Mouse (Mus musculus) lung, adult 2 months (tissue): ENCODE data around the gene Sprr2b. TPM values are rescaled to one million over a fixed set of nuclear protein-coding genes. Genes with fewer than 3 reads are reported as not detected.
"Not testable (repeated sequence)": the region's sequence is repeated elsewhere in the genome, so short reads cannot be mapped to it uniquely, and the experiment has no call there.

ENCODE experiments used
- DNase-seq: peaks from one replicate; pipeline ENCODE4 v3.0.0; 2022
- H3K4me1 ChIP-seq: fragments of 200-500 bp; 2 replicates; pipeline ENCODE4 v1.6.1; 2011; ENCODE audit warnings: low read length; ENCODE audit not compliant: control insufficient read depth, insufficient read depth
- H3K4me3 ChIP-seq: fragments of 200-500 bp; replicated peaks from 2 replicates; pipeline ENCODE3; 2011; ENCODE audit warnings: low read depth, mild to moderate bottlenecking, control low read depth, low read length; ENCODE audit errors: extremely low read depth
- CTCF ChIP-seq: fragments of 200-500 bp; IDR thresholded peaks from 2 replicates; pipeline ENCODE4 v1.5.1; 2011; ENCODE audit warnings: mild to moderate bottlenecking, low read length, control low read depth; ENCODE audit not compliant: insufficient read depth
- POLR2A ChIP-seq: fragments of 200-500 bp; IDR thresholded peaks from 2 replicates; pipeline ENCODE4 v1.6.1; 2011; ENCODE audit warnings: low read depth, mild to moderate bottlenecking, control low read depth, low read length, borderline replicate concordance; ENCODE audit errors: extremely low read depth
- WGBS: fragments of 180-500 bp; shearing (Covaris S2); methylation state at CpG from one replicate; pipeline ENCODE4 v1.1.7; 2018; 5-methylcytosine and 5-hydroxymethylcytosine counted together
- polyA plus RNA-seq: library from polyadenylated mRNA; depleted of rRNA; stranded (reverse); fragments of >200 nt; gene quantifications from 2 replicates; pipeline ENCODE4 v1.2.3, GENCODE M21; 2012; rRNA removed

Gene Sprr2b
- not detected in 2 replicates for polyA plus RNA-seq

- TF ChIP-seq CTCF (no peak), POLR2A (no peak)
- no peak for DNase-seq
- WGBS = 53% methylated on average over 2 of the region's 2 CpGs
- Histone ChIP-seq H3K4me1 (no peaks in the 10 kb centered on the region), H3K4me3 (no peak within 1 kb of the TSS)
Measured at GRCm38 (mm10) chr3:92316320-92316719, at the start of gene Sprr2b. Sprr2b (plus strand) TSS chr3:92316620.

- H3K4me3 ChIP-seq, H3K4me1 ChIP-seq, DNase-seq: not testable (repeated sequence)
- no CpG with 5 or more reads among the region's 4 CpGs for WGBS
Measured at GRCm38 (mm10) chr3:92271414-92271985, 44.9 kb upstream of the Sprr2b start.

- H3K4me3 ChIP-seq, H3K4me1 ChIP-seq, DNase-seq: not testable (repeated sequence)
Measured at GRCm38 (mm10) chr3:92273504-92273903, 42.9 kb upstream of the Sprr2b start.

- not testable (repeated sequence) for H3K4me3 ChIP-seq, DNase-seq, H3K4me1 ChIP-seq
- no CpG with 5 or more reads among the region's 1 CpGs for WGBS
Measured at GRCm38 (mm10) chr3:92274018-92274417, 42.4 kb upstream of the Sprr2b start.

DNA sequence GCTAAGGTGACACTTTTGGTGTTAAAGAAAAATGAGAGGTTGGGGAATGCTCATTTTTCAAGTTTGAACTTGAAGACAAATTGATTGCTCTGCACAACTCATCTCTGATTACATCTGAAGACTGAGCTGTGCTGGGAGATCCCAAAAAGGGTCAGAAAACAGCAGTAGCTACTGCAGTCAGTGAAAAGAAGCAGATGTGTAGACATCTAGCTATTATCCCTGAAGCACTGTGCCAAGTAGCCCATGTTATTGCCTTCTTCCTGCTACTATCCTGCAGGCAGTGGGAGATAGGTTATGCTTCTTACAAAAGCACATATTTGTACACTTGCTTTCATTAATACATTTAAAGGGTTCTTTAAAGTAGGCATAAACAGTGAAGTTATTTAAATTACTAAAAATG, 36.8 kb upstream of the Sprr2b start:
- not testable (repeated sequence) for DNase-seq, H3K4me3 ChIP-seq, H3K4me1 ChIP-seq

DNA sequence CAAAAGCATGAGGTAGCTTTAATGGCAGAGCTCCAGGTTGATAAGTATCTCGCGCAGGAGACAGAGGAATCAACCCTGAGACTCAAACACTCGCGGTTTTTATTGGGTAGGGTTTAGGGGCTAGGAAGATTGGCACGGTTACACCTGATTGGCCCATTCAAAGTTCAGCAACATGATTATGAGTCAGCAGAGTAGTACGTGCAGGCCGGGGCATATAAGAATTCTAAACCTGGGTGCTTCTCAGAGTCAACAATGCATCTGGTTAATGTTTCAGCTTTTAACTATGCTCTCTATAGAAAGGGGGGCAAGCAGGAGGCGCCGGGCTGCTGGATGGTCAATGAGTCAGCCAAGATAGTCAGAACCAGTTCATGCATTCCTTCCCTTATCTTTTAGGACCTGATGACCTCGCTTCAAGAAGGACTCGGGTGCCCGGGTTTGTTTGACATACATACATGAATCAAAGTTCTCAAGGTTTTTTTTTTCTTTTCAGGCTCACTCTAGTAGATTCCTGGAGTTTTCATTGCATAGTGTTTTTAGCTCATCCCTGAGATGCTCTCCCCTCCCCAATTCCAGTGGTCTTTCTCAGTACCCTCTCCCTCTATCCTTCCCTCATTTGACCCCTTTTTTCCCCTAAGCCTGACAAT, 35.3 kb upstream of the Sprr2b start:
- not testable (repeated sequence) for DNase-seq, H3K4me3 ChIP-seq, H3K4me1 ChIP-seq
- 26% methylated on average over 5 of the region's 12 CpGs for WGBS

DNA sequence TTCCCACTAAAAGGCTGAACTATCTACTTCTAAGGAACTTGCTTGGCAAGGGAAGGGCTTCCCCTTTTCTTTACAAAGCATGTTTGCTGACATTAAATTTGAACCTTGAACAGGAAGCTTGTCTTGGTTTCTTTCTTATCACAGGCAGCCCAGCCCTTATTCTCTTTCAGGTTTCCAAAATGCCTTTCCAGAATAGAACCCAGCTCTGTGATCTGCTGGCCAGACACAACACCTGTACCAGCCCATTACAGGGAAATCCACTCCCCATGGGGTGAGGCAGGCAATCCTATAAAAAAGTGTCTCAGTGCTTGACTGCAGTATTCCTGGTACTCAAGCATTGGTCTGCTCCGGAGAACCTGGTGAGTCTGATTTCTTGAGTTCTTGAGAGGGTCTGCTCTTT, 31.3 kb upstream of the Sprr2b start, which contains the start of gene Sprr2a3:
Sprr2a3 (plus strand) TSS at position 317 of the 400 bp plus-strand sequence.
- 87% methylated on average over 1 of the region's 1 CpGs for WGBS
- H3K4me3 ChIP-seq, DNase-seq, H3K4me1 ChIP-seq: not testable (repeated sequence)

GRCm38 (mm10) chr3:92288489-92288888, 27.9 kb upstream of the Sprr2b start:
- DNase-seq, H3K4me3 ChIP-seq, H3K4me1 ChIP-seq: not testable (repeated sequence)
- WGBS = 83% methylated on average over 4 of the region's 6 CpGs

DNA sequence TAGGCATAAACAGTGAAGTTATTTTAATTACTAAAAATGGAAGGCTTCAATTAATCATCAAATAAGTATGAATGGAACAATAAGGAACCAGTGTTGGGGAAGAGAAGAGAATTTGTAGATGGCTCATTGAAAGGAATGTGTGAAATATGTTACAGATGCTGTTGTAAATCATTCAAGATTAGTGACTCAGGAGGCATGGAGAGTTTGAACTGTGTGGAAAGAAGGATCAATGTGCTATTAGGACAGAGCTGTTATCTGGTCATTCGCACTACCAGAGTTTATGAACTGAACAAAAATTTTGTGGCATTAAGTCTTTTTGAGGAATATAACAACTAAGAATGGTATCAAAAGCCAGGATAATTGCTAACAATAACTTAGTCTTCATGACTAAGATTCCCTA, 9.0 kb upstream of the Sprr2b start:
- no peak overlapping the region for H3K4me3 ChIP-seq
- DNase-seq = no peak
- 88% methylated on average over 1 of the region's 1 CpGs for WGBS

DNA sequence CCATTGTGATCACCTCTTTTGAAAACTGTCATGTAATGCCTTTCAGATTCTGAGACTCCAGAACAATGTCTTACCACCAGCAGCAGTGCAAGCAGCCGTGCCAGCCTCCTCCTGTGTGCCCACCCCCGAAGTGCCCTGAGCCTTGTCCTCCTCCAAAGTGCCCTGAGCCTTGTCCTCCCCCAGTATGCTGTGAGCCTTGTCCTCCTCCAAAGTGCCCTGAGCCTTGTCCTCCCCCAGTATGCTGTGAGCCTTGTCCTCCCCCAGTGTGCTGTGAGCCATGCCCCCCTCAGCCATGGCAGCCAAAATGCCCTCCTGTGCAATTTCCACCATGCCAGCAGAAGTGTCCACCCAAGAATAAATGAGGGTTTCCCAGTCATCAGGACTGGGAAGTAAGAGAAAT, 964 bp downstream of the Sprr2b start:
- no peak for DNase-seq
- TF ChIP-seq CTCF = no peak
- no peak for TF ChIP-seq POLR2A
- WGBS = 72% methylated on average over 2 of the region's 2 CpGs

More for the DNA sequence above, 9.0 kb upstream of the Sprr2b start:
- TF ChIP-seq CTCF (no peak), POLR2A (no peak)
- H3K4me1 ChIP-seq = no peaks in the 10 kb centered on the region

DNA sequence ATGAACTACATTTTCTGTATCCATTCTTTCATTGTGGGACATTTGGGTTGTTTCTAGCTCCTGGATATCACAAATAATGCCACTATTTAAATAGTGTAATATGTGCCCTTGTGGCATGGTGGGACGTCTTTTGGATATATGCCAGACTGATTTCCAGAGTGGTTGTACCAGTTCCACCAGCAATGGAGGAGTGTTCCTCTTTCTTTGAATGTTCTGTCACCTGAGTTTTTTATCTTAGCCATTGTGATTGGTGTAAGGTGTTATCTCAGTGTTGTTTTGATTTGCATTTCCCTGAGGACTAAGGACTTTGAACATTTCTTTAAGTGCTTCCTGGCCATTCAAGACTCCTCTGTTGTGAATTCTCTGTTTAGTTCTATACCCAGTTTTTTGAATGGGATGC, 19.9 kb downstream of the Sprr2b start:
- 57% methylated on average over 1 of the region's 1 CpGs for WGBS
- Histone ChIP-seq H3K4me3 (no peak overlapping the region), H3K4me1 (no peaks in the 10 kb centered on the region)
- TF ChIP-seq POLR2A (no peak), CTCF (no peak)
- DNase-seq = no peak

More for the DNA sequence above, 964 bp downstream of the Sprr2b start:
- no peak overlapping the region for H3K4me3 ChIP-seq
- H3K4me1 ChIP-seq = no peaks in the 10 kb centered on the region

DNA sequence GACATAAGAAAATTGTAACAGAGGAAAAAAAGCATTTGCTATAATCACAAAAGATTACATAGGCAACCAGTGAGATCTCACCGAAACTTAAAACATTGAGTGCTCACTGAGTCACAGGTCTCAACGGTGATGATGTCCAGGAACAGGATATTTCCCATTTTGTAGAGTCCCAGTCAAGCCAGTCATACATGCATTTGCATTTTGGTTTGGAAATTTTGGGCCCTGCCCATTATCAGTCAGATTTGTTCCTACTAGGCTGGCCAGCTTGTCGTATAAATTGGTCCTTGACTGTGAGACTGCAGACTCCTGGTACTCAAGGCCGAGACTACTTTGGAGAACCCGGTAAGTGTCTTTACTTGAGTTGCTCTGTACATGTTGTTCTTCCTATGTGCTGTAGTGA, 22.4 kb downstream of the Sprr2b start, which contains the start of gene Sprr2d:
Sprr2d (plus strand) TSS at position 301 of the 400 bp plus-strand sequence.
- TF ChIP-seq CTCF = no peak
- TF ChIP-seq POLR2A = no peak
- H3K4me3 ChIP-seq = no peak within 1 kb of the TSS
- 82% methylated on average over 5 of the region's 5 CpGs for WGBS
- no peak for DNase-seq
- H3K4me1 ChIP-seq = no peaks in the 10 kb centered on the region
